Mouse (Mus musculus): Measurements from ENCODE around the gene Gm8265. TPM values are rescaled to one million over a fixed set of nuclear protein-coding genes. Genes with fewer than 3 reads are reported as not detected.
"Not testable (repeated sequence)": the region's sequence is repeated elsewhere in the genome, so short reads cannot be mapped to it uniquely, and the experiment has no call there.

Gene Gm8265
- polyA plus RNA-seq (2015; fragmentation: Nextera tagmentation; extraction: Ambion mirVana), result not detected in 2 replicates

- not testable (repeated sequence) for H3K9ac ChIP-seq (ENCODE audit: low read depth, low read length); H3K27me3 ChIP-seq (replicated peaks; ENCODE audit: control insufficient read depth, insufficient read depth, low read length); H3K4me2 ChIP-seq (ENCODE audit: low read depth, low read length); H3K27ac ChIP-seq (ENCODE audit: low read length); H3K9me3 ChIP-seq (ENCODE audit: control insufficient read depth, low read length); H3K36me3 ChIP-seq (ENCODE audit: control insufficient read depth, insufficient read depth, low read length); H3K4me3 ChIP-seq (ENCODE audit: low read length); ATAC-seq; H3K4me1 ChIP-seq (ENCODE audit: control insufficient read depth, insufficient read depth, low read length)
- WGBS, result no CpG with 5 or more reads among the region's 1 CpGs
These were observed at the start of gene Gm8265 for GRCm38 (mm10) chr14:5632928-5633327. Gene Gm8265 (minus strand): TSS chr14:5633028.

Other genes with a start within 250 kb of the Gm8265 start
- gene Gm3500, start 244.0 kb downstream of the Gm8265 start, polyA plus RNA-seq (2015; fragmentation: Nextera tagmentation; extraction: Ambion mirVana), result 0.28 TPM in 1 of 2 replicates, not detected in the other
- gene Gm3194, start 177.6 kb downstream of the Gm8265 start, polyA plus RNA-seq (2015; fragmentation: Nextera tagmentation; extraction: Ambion mirVana), result 0.15 and 0.22 TPM in 2 replicates
- gene Gm8246, start 155.2 kb downstream of the Gm8265 start, polyA plus RNA-seq (2015; fragmentation: Nextera tagmentation; extraction: Ambion mirVana), result not detected in 2 replicates
- not detected in 2 replicates for gene Gm3187, start 148.8 kb downstream of the Gm8265 start, polyA plus RNA-seq (2015; fragmentation: Nextera tagmentation; extraction: Ambion mirVana)
- gene Gm3488, start 131.4 kb downstream of the Gm8265 start, polyA plus RNA-seq (2015; fragmentation: Nextera tagmentation; extraction: Ambion mirVana), result 0.32 and 0.59 TPM in 2 replicates
- gene Gm3532, start 94.5 kb downstream of the Gm8265 start, polyA plus RNA-seq (2015; fragmentation: Nextera tagmentation; extraction: Ambion mirVana), result not detected in 2 replicates
- gene Gm9603, start 54.4 kb upstream of the Gm8265 start, polyA plus RNA-seq (2015; fragmentation: Nextera tagmentation; extraction: Ambion mirVana), result not detected in 2 replicates
- gene Gm3373, start 108.5 kb upstream of the Gm8265 start, polyA plus RNA-seq (2015; fragmentation: Nextera tagmentation; extraction: Ambion mirVana), result 0.11 TPM in 1 of 2 replicates, not detected in the other
- gene Gm3383, start 175.0 kb upstream of the Gm8265 start, polyA plus RNA-seq (2015; fragmentation: Nextera tagmentation; extraction: Ambion mirVana), result 0.29 and 0.34 TPM in 2 replicates
- gene Gm3424, start 197.3 kb upstream of the Gm8265 start, polyA plus RNA-seq (2015; fragmentation: Nextera tagmentation; extraction: Ambion mirVana), result not detected in 2 replicates
- gene Gm8237, start 247.4 kb upstream of the Gm8265 start, polyA plus RNA-seq (2015; fragmentation: Nextera tagmentation; extraction: Ambion mirVana), result 0.11 TPM in 1 of 2 replicates, not detected in the other